Mouse (Mus musculus): Measurements from ENCODE around the gene Rnf10. TPM values are rescaled to one million over a fixed set of nuclear protein-coding genes. Genes with fewer than 3 reads are reported as not detected.
"Not testable (repeated sequence)": the region's sequence is repeated elsewhere in the genome, so short reads cannot be mapped to it uniquely, and the experiment has no call there.

The Rnf10 gene
- 108 and 135 TPM in 2 replicates for polyA plus RNA-seq (2015; fragmentation: Nextera tagmentation; extraction: Ambion mirVana)

GRCm38 (mm10) chr5:115272812-115273548 lies at the start of gene Rnf10:
Rnf10 (minus strand) TSS chr5:115272898.
- Histone ChIP-seq H3K27me3 (no peaks in the 10 kb centered on the region), H3K4me1 (peaks cover 34% of the 10 kb centered on the region), H3K9me3 (no peaks in the 10 kb centered on the region), H3K36me3 (peaks cover 10% of the 10 kb centered on the region; the same call in 1 of the 2 replicates), H3K27ac (peak within 1 kb of the TSS; percentile 90), H3K9ac (peak within 1 kb of the TSS; percentile 100), H3K4me3 (peak within 1 kb of the TSS; percentile 100), H3K4me2 (peak within 1 kb of the TSS; percentile 64)
- 13% methylated on average over 26 of the region's 26 CpGs for WGBS
- peak; percentile 85 for ATAC-seq (ENCODE audit: insufficient number of reproducible peaks, low FRiP score, low TSS enrichment, low read depth)

GRCm38 (mm10) chr5:115319004-115319940 lies 46.6 kb upstream of the Rnf10 start:
- 2% methylated on average over 22 of the region's 22 CpGs for WGBS
- H3K4me3 ChIP-seq, result peak overlapping the region; percentile 41
- H3K9ac ChIP-seq, result 0 out of 2 replicates have a peak overlapping the region, but pooled peaks have one; percentile 31
- no peaks in the 10 kb centered on the region for H3K27me3 ChIP-seq
- H3K36me3 ChIP-seq, result no peaks in the 10 kb centered on the region
- peak; percentile 62; the same call in 1 of the 2 replicates for ATAC-seq (ENCODE audit: insufficient number of reproducible peaks, low FRiP score, low TSS enrichment, low read depth)
- H3K9me3 ChIP-seq, result no peaks in the 10 kb centered on the region
- H3K4me2 ChIP-seq, result peak overlapping the region; percentile 72
- H3K27ac ChIP-seq, result peak overlapping the region; percentile 82
- H3K4me1 ChIP-seq, result peaks cover 33% of the 10 kb centered on the region

GRCm38 (mm10) chr5:115317645-115318328 lies 45.1 kb upstream of the Rnf10 start:
- Histone ChIP-seq H3K27ac (peak overlapping the region; percentile 77), H3K36me3 (no peaks in the 10 kb centered on the region), H3K4me3 (no peak overlapping the region), H3K9me3 (no peaks in the 10 kb centered on the region), H3K4me2 (peak overlapping the region; percentile 24), H3K27me3 (no peaks in the 10 kb centered on the region), H3K4me1 (peaks cover 43% of the 10 kb centered on the region), H3K9ac (no peak overlapping the region)
- peak; percentile 37; the same call in 1 of the 2 replicates for ATAC-seq (ENCODE audit: insufficient number of reproducible peaks, low FRiP score, low TSS enrichment, low read depth)
- WGBS, result 4% methylated on average over 10 of the region's 10 CpGs

GRCm38 (mm10) chr5:115316968-115317644 lies 44.4 kb upstream of the Rnf10 start:
- no peaks in the 10 kb centered on the region for H3K36me3 ChIP-seq
- peaks cover 43% of the 10 kb centered on the region for H3K4me1 ChIP-seq
- 11% methylated on average over 14 of the region's 14 CpGs for WGBS
- 0 out of 2 replicates have a peak overlapping the region, but pooled peaks have one; percentile 17 for H3K9ac ChIP-seq
- peak overlapping the region; percentile 77 for H3K27ac ChIP-seq
- no peaks in the 10 kb centered on the region for H3K27me3 ChIP-seq
- no peak overlapping the region for H3K4me3 ChIP-seq
- no peak for ATAC-seq (ENCODE audit: insufficient number of reproducible peaks, low FRiP score, low TSS enrichment, low read depth)
- H3K4me2 ChIP-seq, result peak overlapping the region; percentile 24
- H3K9me3 ChIP-seq, result no peaks in the 10 kb centered on the region

- Histone ChIP-seq H3K4me1 (peaks cover 35% of the 10 kb centered on the region), H3K9ac (no peak overlapping the region), H3K9me3 (no peaks in the 10 kb centered on the region), H3K27me3 (no peaks in the 10 kb centered on the region), H3K4me2 (no peak overlapping the region), H3K27ac (peak overlapping the region; percentile 33), H3K36me3 (no peaks in the 10 kb centered on the region), H3K4me3 (no peak overlapping the region)
- ATAC-seq (ENCODE audit: insufficient number of reproducible peaks, low FRiP score, low TSS enrichment, low read depth), result no peak
- WGBS, result 26% methylated on average over 5 of the region's 5 CpGs
Measured at GRCm38 (mm10) chr5:115313668-115313943, 40.9 kb upstream of the Rnf10 start.

GRCm38 (mm10) chr5:115312816-115313667 lies 40.3 kb upstream of the Rnf10 start:
- no peak for ATAC-seq (ENCODE audit: insufficient number of reproducible peaks, low FRiP score, low TSS enrichment, low read depth)
- Histone ChIP-seq H3K9ac (no peak overlapping the region), H3K4me2 (no peak overlapping the region), H3K36me3 (no peaks in the 10 kb centered on the region), H3K4me1 (peaks cover 29% of the 10 kb centered on the region), H3K27me3 (no peaks in the 10 kb centered on the region), H3K9me3 (no peaks in the 10 kb centered on the region), H3K27ac (peak overlapping the region; percentile 33), H3K4me3 (no peak overlapping the region)
- WGBS, result 57% methylated on average over 10 of the region's 10 CpGs

- 70% methylated on average over 4 of the region's 4 CpGs for WGBS
- ATAC-seq (ENCODE audit: insufficient number of reproducible peaks, low FRiP score, low TSS enrichment, low read depth), result no peak
- Histone ChIP-seq H3K4me1 (peaks cover 22% of the 10 kb centered on the region), H3K4me3 (no peak overlapping the region), H3K36me3 (no peaks in the 10 kb centered on the region), H3K27me3 (no peaks in the 10 kb centered on the region), H3K27ac (peak overlapping the region; percentile 33; the same call in 1 of the 2 replicates), H3K4me2 (no peak overlapping the region), H3K9ac (no peak overlapping the region), H3K9me3 (no peaks in the 10 kb centered on the region)
Measured at GRCm38 (mm10) chr5:115312354-115312753, 39.7 kb upstream of the Rnf10 start.

- not testable (repeated sequence) for H3K27me3 ChIP-seq; H3K4me3 ChIP-seq; H3K27ac ChIP-seq; H3K4me2 ChIP-seq; H3K9me3 ChIP-seq; H3K9ac ChIP-seq; ATAC-seq (ENCODE audit: insufficient number of reproducible peaks, low FRiP score, low TSS enrichment, low read depth)
- peaks cover 19% of the 10 kb centered on the region for H3K36me3 ChIP-seq
- WGBS, result 78% methylated on average over 3 of the region's 7 CpGs
- H3K4me1 ChIP-seq, result peaks cover 24% of the 10 kb centered on the region
Measured at GRCm38 (mm10) chr5:115302190-115302589, 29.5 kb upstream of the Rnf10 start.

- Histone ChIP-seq H3K4me2 (peak overlapping the region; percentile 71), H3K27me3 (no peaks in the 10 kb centered on the region), H3K4me1 (peaks cover 24% of the 10 kb centered on the region), H3K4me3 (peak overlapping the region; percentile 82), H3K9me3 (no peaks in the 10 kb centered on the region), H3K9ac (peak overlapping the region; percentile 21; the same call in 1 of the 2 replicates), H3K27ac (peak overlapping the region; percentile 87), H3K36me3 (peaks cover 20% of the 10 kb centered on the region)
- WGBS, result 17% methylated on average over 13 of the region's 13 CpGs
- ATAC-seq (ENCODE audit: insufficient number of reproducible peaks, low FRiP score, low TSS enrichment, low read depth), result no peak
Measured at GRCm38 (mm10) chr5:115301615-115302014, 28.9 kb upstream of the Rnf10 start.

GRCm38 (mm10) chr5:115300792-115301614 lies 28.3 kb upstream of the Rnf10 start, which contains the start of gene Dynll1:
Dynll1 (minus strand) TSS chr5:115300999.
- H3K9me3 ChIP-seq, result no peaks in the 10 kb centered on the region
- H3K4me1 ChIP-seq, result peaks cover 27% of the 10 kb centered on the region
- H3K27ac ChIP-seq, result peak within 1 kb of the TSS; percentile 95
- under 1% methylated on average over 57 of the region's 66 CpGs for WGBS
- H3K9ac ChIP-seq, result peak within 1 kb of the TSS; percentile 92
- H3K36me3 ChIP-seq, result peaks cover 26% of the 10 kb centered on the region
- ATAC-seq (ENCODE audit: insufficient number of reproducible peaks, low FRiP score, low TSS enrichment, low read depth), result peak; percentile 98
- no peaks in the 10 kb centered on the region for H3K27me3 ChIP-seq
- peak within 1 kb of the TSS; percentile 82 for H3K4me3 ChIP-seq
- peak within 1 kb of the TSS; percentile 71 for H3K4me2 ChIP-seq

All from limb, embryonic 15.5 days (tissue).